Mouse (Mus musculus): ENCODE data around the gene Oxsr1. TPM values are rescaled to one million over a fixed set of nuclear protein-coding genes. Genes with fewer than 3 reads are reported as not detected.

Oxsr1 gene
- polyA plus RNA-seq, 1 experiment from 2014 or later = 11.7 TPM

- Histone ChIP-seq H3K4me2 (ENCODE audit: low read length) (no peak overlapping the region), H3K9me3 (ENCODE audit: control insufficient read depth, low read length) (peaks cover 6% of the 10 kb centered on the region; the same call in 1 of the 2 replicates), H3K4me3 (ENCODE audit: control insufficient read depth in 1 of 2, insufficient read depth in 1 of 2, low read depth in 1 of 2, low read length in 2 of 2) (no peak overlapping the region), H3K9ac (ENCODE audit: low read length) (no peak overlapping the region), H3K27ac (replicated peaks in 1 of 2; ENCODE audit: control insufficient read depth in 1 of 2, insufficient read depth in 1 of 2, low read depth in 2 of 2, low read length in 2 of 2) (no peak overlapping the region), H3K36me3 (ENCODE audit: control insufficient read depth, insufficient read depth, low read length) (no peaks in the 10 kb centered on the region), H3K27me3 (ENCODE audit: control insufficient read depth, insufficient read depth, low read length) (no peaks in the 10 kb centered on the region), H3K4me1 (ENCODE audit: control insufficient read depth in 2 of 2, insufficient read depth in 2 of 2, low read length in 2 of 2) (no peaks in the 10 kb centered on the region)
- no peak for ATAC-seq (ENCODE audit: insufficient number of reproducible peaks, insufficient read depth, low FRiP score, low read depth)
- WGBS = 86% methylated on average over 10 of the region's 10 CpGs
Observed at GRCm38 (mm10) chr9:119199151-119199861, 122.9 kb downstream of the Oxsr1 start.

GRCm38 (mm10) chr9:119192202-119192990 lies 129.8 kb downstream of the Oxsr1 start:
- H3K36me3 ChIP-seq (ENCODE audit: control insufficient read depth, insufficient read depth, low read length) = no peaks in the 10 kb centered on the region
- no peaks in the 10 kb centered on the region for H3K9me3 ChIP-seq (ENCODE audit: control insufficient read depth, low read length)
- ATAC-seq (ENCODE audit: insufficient number of reproducible peaks, insufficient read depth, low FRiP score, low read depth) = no peak
- no peak overlapping the region for H3K4me3 ChIP-seq (ENCODE audit: control insufficient read depth in 1 of 2, insufficient read depth in 1 of 2, low read depth in 1 of 2, low read length in 2 of 2)
- H3K27me3 ChIP-seq (ENCODE audit: control insufficient read depth, insufficient read depth, low read length) = no peaks in the 10 kb centered on the region
- no peak overlapping the region for H3K9ac ChIP-seq (ENCODE audit: low read length)
- 38% methylated on average over 11 of the region's 11 CpGs for WGBS
- H3K4me2 ChIP-seq (ENCODE audit: low read length) = no peak overlapping the region
- H3K4me1 ChIP-seq (ENCODE audit: control insufficient read depth in 2 of 2, insufficient read depth in 2 of 2, low read length in 2 of 2) = no peaks in the 10 kb centered on the region
- H3K27ac ChIP-seq (replicated peaks in 1 of 2; ENCODE audit: control insufficient read depth in 1 of 2, insufficient read depth in 1 of 2, low read depth in 2 of 2, low read length in 2 of 2) = no peak overlapping the region

Other genes starting within 250 kb of the Oxsr1 start
- gene Plcd1, start 228.9 kb downstream of the Oxsr1 start, polyA plus RNA-seq (2014; fragmentation: Nextera tagmentation; extraction: Ambion mirVana) = 14.9 and 18.1 TPM in 2 replicates
- 0.50 and 0.55 TPM in 2 replicates for gene Dlec1, start 219.9 kb downstream of the Oxsr1 start, polyA plus RNA-seq (2014; fragmentation: Nextera tagmentation; extraction: Ambion mirVana)
- 0.32 and 1.00 TPM in 2 replicates for gene Acaa1b, start 165.3 kb downstream of the Oxsr1 start, polyA plus RNA-seq (2014; fragmentation: Nextera tagmentation; extraction: Ambion mirVana)
- not detected in 2 replicates for gene Gm47289, start 163.3 kb downstream of the Oxsr1 start, polyA plus RNA-seq (2014; fragmentation: Nextera tagmentation; extraction: Ambion mirVana)
- not detected in 2 replicates for gene Slc22a13, start 113.3 kb downstream of the Oxsr1 start, polyA plus RNA-seq (2014; fragmentation: Nextera tagmentation; extraction: Ambion mirVana)
- 78.3 and 81.6 TPM in 2 replicates for gene Acaa1a, start 17.2 kb upstream of the Oxsr1 start, polyA plus RNA-seq (2014; fragmentation: Nextera tagmentation; extraction: Ambion mirVana)
- gene Myd88, start 19.0 kb upstream of the Oxsr1 start, polyA plus RNA-seq (2014; fragmentation: Nextera tagmentation; extraction: Ambion mirVana) = 13.2 and 14.9 TPM in 2 replicates
- gene Xylb, start 35.0 kb upstream of the Oxsr1 start, polyA plus RNA-seq (2014; fragmentation: Nextera tagmentation; extraction: Ambion mirVana) = 1.2 and 2.0 TPM in 2 replicates
- not detected in 2 replicates for gene Slc22a14, start 43.1 kb upstream of the Oxsr1 start, polyA plus RNA-seq (2014; fragmentation: Nextera tagmentation; extraction: Ambion mirVana)
- 18.5 and 21.6 TPM in 2 replicates for gene Acvr2b, start 79.7 kb upstream of the Oxsr1 start, polyA plus RNA-seq (2014; fragmentation: Nextera tagmentation; extraction: Ambion mirVana)
- 9.5 and 9.7 TPM in 2 replicates for gene Exog, start 122.5 kb upstream of the Oxsr1 start, polyA plus RNA-seq (2014; fragmentation: Nextera tagmentation; extraction: Ambion mirVana)

Measured in heart, embryonic 14.5 days (tissue).